Mouse (Mus musculus) cerebral cortex, adult 2 months (tissue): ENCODE data around the gene Pcgf1.

Experiments
- WGBS: fragments of 180-500 bp; shearing (Covaris S2); methylation state at CpG from one replicate; pipeline ENCODE4 v1.1.7; 2018; 5-methylcytosine and 5-hydroxymethylcytosine counted together

Gene Pcgf1

DNA sequence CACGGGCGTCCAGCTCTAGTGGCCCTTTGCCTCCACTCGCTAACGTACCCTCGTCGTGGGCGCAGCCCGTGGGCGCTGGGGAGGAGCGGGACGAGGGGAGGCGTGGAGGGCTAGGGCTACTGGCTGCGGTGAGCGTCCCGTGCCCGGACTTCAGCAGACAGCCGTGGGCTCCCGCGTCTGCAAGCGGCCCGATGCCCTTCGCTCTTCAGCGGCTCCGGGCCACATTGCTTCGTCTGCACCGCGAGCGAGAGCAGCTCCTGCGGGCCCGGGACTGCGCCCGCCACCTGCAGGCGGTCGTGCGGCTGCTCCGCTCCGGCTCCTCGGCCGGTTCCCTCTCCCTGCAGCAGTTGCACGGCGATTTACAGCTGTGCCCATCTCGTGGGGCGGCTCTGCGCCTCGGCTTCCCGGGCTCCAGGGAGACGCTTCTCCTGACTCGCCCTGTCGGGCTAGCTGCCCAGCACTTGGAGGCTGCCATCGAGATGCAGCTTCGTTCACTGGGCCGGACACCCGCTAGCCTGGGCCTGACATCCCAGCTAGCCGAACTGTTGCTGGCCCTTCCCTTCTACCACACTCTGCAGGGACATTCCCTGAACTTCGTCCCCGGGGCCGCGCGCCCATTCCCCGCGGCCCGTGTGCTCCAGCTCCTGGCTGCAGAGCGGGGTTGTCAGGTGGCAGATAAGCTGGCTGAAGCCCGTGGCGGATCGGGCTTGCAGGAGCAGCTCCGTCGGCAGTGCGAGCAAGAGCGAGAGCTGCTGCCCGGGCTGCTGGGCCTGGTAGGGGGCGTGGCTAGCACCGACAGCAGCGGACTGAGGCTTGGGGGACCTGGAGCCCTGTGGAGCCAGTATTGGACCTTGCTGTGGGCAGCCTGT, 24.3 kb downstream of the Pcgf1 start:
- under 1% methylated on average over 74 of the region's 74 CpGs for WGBS

DNA sequence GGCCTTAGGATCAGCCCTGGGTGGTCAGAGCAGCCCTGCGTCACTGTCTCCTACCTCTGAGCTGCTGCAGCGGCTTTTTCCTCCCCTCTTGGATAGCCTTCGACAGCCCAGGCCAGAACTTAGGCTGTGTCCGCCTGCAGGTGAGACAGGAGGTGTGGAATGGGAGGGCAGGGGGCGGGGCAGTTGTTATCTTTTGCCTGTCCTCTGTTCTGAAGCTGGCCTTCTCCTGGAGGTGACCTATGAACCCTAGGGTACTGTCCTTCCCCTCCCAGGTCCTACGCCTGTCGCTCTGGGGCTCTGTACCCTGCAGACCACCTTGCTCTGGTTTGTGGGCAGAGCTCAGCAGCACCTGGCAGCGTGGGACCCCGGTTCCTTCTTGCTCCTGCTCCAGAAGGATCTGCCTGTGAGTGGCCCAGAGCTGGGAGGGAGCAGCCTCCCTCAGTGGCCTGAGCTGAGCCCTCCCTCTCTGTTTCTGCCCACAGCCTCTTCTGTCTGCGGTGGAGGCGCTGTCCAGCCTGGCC, 25.5 kb downstream of the Pcgf1 start:
- WGBS = 52% methylated on average over 11 of the region's 11 CpGs

DNA sequence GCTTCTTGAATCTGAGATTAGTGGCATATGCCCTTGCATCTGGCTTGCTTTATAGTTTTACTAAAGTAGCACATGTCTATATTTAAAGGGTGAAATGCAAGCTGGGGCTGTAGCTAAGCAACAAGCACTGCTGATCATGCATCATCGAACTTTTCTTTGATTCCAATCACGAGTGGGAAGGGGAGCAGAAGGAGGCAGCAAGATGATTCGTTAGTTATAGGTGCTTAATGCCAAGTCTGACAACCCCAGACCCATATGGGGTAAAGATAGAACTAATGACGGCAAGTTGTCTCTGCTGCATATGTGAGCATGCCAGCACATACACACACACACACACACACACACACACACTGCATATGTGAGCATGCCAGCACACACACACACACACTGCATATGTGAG, 26.5 kb downstream of the Pcgf1 start:
- WGBS = 33% methylated on average over 4 of the region's 4 CpGs

DNA sequence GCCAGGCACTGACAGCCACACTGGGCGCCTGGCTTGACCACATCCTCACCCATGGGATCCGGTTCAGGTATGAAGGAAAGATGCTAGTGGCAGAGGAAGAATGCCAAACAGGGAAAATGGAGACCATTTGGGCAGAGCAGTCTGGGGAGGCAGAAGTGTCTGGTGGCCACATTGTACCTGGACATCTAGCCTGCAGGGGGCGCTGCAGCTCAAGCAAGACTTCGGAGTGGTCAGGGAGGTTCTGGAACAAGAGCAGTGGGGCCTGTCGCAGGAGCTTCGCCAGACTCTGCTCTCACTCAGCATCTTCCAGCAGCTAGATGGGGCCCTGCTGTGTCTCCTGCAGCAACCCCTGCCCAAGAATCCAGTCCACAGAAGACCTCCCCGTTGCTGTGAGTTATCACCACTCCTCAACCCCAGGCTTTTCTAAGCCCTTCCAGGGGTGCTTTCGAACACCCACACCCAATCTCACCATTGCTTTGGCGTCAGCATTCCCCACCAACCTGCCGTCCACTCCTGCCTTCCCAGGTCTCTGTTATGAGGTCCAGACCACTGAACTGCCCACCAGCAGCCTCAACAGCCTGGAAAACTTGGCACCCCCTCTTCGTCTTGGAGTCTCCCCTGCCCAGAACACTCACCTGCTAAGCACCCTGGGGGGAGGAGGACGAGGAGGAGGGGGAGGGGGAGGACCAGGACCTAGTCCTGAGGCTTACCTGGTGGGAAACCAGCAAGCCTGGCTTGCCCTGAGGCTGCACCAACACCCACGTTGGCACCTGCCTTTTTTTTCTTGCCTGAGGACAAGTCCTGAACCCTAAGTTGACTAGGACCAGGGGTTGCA, 30.1 kb downstream of the Pcgf1 start:
- 33% methylated on average over 13 of the region's 13 CpGs for whole genome bisulfite sequencing

DNA sequence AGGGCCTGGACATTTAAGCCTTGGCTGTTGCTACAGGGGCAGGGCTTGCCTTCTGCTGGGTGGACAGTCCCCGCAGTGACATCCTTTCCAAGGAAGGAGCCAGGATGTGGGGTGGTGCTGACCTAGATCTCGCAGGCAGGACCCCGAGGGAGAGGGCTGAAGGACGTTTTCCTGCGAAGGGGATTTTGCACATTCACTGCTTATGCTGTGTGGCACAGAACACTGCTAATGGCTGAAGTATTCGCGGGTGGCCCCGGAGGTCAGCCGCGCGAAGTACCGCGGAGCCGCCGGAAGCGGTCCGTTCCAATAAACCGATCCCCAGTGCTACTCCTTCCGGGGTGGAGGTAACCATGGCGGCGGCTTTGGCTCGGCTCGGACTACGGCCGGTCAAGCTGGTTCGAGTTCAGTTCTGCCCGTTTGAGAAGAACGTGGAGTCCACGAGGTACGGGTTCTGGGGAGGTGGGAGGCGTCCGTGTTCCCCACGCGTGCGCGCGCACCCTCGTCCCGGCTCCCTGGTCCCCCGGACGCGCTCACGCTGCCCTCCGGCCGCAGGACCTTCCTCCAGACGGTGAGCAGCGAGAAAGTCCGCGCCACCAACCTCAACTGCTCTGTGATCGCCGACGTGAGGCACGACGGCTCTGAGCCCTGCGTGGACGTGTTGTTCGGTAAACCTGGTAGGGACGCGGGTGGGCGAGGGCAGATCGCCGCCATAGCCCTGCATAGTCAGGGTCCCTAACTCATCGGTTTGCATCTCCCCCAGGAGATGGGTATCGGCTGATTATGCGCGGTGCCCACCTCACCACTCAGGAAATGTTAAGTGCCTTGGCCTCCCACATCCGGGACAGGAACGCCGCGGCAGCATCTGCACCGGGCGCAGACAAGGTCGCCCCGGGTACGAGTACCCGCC, 31.3 kb downstream of the Pcgf1 start, which contains the start of gene Mrpl53:
TSS of gene Mrpl53 (plus strand) at position 279 of the 907 bp plus-strand sequence.
- under 1% methylated on average over 76 of the region's 76 CpGs for WGBS

DNA sequence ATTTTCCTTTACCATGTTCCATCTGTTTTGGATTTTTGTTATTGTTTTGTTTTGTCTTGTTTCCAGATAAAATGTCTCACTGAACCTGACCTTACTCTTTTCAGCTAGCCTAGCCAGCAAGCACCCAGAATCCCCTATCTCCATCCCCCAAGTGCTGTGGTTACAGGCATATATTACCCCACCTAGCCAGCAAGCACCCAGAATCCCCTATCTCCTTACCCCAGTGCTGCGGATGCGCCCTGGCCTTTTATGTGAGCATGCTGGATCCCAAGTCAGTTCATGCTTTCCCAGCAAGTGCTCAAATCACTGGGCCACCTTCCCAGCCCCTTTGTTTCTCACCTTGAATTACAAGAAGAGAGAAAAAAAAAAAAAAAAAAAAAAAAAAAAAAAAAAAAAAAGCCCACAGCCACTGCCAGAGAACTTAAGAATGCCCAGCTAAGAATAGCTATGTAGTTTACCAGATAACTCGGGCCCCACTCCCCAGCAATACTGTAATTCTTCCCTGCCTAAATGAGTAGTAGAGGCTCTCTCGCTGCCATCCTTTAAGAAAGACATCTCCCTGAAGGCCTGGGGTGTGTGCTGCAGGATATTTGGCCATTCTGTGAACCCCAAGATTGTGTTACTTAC, 34.0 kb downstream of the Pcgf1 start:
- 83% methylated on average over 4 of the region's 4 CpGs for WGBS

DNA sequence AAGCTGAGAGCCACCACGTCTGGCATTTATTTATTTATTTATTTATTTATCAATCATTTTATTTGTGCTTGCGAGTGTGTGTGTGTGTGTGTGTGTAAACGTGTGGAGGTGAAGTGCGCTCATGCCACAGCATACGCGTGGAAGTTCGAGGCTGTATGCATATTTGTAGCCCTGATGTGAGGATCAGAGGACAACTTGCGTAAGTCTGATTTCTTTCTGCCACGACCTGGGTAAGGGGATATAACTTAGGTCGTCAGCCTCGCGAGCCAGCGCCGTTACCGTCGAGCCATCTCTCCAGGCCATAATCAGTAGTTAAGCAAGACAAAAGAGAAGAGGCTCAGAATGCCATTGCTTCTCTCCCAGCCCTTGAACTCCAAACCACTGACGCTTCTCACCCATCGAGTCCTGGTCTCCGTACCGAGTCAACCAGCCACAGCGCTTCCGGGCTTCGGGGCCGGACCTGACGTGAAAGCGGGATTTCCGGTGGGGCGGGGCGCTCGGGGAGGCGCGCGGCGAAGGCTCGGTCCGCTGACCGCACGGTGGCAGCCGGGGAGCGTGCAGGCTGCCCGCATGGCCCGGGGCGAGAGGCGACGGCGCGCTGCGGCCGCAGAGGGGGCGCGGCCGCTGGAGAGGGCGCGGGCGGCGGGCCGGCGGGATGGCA, 37.5 kb downstream of the Pcgf1 start, which contains the start of gene Mogs:
TSS of gene Mogs (plus strand) at position 486 of the 661 bp plus-strand sequence.
- WGBS = under 1% methylated on average over 58 of the region's 58 CpGs

DNA sequence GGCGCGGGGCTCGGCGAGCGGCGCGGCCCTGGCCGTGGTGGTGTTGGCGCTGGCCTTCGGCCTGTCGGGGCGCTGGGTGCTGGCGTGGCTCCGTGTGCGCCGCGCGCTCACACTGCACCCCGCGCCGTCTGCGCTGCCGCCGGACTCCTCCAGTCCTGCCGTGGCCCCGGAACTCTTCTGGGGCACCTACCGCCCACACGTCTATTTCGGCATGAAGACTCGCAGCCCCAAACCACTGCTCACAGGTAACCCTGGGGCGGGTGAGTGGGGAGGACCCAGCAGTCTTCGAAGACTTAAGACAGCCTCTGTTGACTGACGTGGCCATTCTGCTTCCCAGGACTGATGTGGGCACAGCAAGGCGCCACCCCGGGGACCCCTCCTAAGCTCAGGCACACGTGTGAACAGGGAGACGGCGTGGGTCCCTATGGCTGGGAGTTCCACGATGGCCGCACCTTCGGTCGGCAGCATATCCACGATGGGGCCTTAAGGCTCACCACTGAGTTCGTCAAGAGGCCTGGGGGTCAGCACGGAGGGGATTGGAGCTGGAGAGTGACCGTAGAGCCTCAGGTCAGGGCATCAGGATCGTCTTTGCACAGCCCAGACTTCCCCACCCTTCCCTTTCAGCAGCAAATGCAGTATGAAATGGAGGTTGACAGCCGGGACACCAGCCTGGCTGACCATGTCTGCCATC, 38.2 kb downstream of the Pcgf1 start:
- 2% methylated on average over 48 of the region's 48 CpGs for WGBS

DNA sequence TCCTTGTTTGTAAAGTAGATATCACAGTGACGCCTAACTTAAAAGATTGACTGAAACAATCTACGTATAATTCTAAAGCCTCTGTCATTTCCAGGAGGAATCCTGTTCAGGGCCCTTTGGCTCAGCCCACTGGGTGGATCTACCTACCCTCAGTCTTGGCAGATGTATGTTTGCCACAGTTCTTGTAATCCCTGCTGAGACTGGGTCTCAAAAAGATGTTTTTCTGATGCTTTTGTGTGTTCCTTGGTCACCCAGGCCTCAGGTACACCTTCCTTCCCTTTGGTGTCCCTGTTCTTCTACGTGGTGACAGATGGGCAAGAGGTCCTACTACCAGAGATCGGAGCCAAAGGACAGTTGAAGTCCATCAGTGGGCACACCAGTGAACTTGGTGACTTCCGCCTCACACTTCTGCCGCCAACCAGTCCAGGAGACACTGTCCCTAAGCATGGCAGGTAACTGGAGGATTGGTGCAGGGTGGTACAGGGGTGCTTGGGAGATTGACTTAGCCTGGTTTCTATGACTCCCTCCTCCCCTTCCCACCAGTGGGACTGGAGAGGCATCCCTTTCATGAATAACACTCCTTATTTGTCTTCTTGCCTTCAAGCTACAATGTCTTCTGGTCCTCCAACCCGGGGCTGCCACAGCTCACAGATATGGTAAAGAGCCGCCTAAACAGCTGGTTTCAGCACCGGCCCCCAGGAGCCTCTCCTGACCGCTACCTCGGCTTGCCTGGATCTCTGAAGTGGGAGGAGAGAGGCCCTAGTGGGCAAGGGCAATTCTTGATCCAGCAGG, 38.9 kb downstream of the Pcgf1 start:
- WGBS = 72% methylated on average over 11 of the region's 11 CpGs

DNA sequence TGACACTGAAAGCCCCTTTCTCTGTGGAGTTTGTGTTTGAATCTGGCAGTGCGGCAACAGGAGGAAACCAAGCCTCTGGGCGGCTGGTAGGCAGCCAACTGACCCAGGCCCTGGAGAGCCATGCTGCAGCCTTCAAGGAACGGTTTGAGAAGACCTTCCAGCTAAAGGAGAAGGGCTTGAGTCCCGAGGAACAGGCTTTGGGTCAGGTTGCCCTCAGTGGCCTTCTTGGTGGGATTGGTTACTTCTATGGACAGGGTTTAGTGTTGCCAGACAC, 39.4 kb downstream of the Pcgf1 start:
- WGBS = 83% methylated on average over 4 of the region's 4 CpGs

DNA sequence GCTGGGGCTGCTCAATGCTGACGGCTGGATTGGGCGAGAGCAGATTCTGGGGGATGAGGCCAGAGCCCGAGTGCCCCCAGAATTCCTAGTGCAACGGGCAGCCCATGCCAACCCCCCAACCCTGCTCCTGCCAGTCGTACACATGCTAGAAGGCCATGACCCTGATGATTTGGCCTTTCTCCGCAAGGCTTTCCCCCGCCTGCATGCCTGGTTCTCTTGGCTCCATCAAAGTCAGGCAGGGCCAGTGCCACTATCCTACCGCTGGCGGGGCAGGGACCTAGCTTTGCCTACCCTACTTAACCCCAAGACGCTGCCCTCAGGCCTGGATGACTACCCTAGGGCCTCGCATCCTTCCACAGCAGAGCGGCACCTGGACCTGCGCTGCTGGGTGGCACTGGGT, 39.9 kb downstream of the Pcgf1 start:
- 92% methylated on average over 13 of the region's 13 CpGs for WGBS

DNA sequence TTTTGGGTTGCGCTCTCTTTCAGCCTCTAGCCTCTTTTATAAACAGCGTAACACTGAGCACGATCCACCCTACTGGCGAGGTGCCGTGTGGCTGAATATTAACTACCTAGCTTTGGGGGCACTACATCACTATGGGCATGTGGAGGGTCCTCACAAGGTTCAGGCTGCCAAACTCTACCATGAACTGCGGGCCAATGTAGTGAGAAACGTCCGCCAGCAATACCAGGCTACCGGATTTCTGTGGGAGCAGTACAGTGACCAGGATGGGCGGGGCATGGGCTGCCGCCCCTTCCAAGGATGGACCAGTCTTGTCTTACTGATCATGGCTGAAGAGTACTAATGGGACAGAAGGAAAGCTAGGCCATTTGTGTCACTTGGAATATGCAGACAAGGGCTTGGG, 40.7 kb downstream of the Pcgf1 start:
- 73% methylated on average over 11 of the region's 11 CpGs for WGBS

DNA sequence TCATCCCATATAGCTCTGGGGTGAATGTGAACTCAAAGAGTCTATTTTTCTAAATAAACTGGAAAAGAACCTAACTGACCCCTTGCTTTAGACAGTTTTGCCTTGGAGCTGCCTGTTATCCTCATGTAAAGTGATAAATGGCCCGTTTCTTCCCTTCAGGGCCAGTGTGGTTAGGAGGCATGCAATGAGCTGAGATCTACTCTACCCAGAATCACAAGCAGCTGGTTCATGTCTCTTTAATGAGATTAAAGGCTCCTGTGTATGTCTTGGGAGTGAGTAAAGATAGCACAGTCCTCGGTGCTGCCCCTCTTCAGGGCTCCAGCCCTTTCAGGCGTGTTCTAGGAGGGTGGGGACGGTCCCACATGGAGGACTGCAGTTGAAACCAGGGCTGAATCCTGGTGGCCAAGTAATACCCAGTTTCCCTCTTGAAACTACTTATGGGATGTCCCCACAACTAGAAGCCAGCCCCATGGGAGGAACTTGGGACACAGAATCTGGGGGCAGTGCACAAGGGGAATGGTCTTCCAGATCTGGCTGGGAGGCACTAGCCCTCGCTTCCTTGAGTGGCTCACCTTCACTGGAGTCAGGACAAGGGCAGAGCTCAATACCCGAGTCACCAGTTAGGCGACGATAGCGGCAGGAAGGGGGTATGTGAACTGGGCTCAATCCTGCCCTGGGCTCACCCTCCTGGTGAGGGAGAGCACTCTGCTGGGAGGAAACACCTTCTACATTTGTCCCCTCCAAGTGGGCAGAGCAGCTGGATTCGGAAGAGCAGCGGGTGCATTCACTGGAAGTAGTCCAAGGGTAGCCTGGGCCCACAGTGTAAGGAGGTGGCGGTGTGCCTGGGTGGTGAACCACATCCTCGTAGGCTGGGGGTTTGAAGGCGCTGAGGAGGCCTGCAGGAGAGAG, 41.4 kb downstream of the Pcgf1 start:
- 69% methylated on average over 14 of the region's 14 CpGs for WGBS

DNA sequence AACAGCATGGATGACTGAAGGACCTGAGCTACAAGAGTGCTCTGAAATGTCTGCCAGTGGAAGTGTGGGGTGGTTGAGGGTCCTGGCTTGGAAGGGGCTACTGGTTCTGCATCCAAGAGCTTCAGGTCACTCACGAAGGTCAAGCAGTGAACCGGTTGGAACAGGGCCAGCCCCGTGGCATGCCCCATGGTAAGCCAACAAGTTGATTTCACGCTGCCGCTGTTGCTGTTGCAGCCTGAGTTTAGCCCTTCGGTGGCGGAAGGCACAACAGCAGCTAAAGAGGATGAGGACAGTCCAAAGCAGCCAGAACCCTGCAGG, 42.0 kb downstream of the Pcgf1 start:
- WGBS = 71% methylated on average over 7 of the region's 7 CpGs

DNA sequence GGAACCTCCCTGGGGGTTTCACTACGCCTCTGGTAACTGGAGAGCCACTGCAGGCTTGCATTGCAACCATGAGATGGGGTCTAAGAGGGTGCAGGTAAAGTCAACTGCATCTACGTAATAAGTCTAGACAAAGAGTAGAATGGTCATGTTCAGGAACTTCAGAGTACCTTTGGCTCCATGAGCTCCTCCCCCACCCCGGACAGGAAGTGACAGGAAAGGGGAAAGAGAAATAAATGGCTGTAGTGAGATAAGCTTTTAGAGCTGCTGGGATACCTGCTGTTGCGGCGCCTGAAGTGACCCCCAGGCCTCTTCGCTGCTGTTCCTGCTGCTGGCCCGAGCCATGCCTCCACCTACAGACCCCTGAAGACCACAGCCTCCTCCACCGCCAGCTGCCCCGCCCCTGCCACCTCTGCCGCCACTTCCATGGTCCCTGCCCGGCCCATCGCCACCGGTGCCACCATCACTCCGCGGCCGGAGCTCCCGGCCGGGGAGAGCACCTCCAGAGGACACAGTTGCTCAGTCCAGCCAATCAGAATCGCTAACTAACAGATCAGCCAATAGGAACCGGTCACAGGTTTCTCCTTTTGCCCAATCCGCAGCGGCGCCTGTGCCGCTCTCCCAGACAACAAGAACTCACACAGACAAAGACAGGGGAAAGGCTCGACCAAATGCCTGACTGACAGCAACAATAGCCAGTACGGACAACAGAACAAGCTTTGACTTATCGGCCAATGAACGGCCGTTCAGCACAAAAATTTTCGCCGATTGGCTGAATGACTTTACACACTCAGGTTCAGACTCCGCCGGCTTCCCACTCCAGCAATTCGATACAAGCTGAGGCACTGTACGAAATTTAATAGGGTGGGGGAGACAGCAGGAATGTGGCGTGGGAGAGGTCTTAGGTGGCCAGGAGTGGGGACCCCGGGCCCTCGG, 43.5 kb downstream of the Pcgf1 start, which contains the start of gene Wbp1:
TSS of gene Wbp1 (minus strand) at position 630 of the 933 bp plus-strand sequence.
- WGBS = under 1% methylated on average over 38 of the region's 38 CpGs

DNA sequence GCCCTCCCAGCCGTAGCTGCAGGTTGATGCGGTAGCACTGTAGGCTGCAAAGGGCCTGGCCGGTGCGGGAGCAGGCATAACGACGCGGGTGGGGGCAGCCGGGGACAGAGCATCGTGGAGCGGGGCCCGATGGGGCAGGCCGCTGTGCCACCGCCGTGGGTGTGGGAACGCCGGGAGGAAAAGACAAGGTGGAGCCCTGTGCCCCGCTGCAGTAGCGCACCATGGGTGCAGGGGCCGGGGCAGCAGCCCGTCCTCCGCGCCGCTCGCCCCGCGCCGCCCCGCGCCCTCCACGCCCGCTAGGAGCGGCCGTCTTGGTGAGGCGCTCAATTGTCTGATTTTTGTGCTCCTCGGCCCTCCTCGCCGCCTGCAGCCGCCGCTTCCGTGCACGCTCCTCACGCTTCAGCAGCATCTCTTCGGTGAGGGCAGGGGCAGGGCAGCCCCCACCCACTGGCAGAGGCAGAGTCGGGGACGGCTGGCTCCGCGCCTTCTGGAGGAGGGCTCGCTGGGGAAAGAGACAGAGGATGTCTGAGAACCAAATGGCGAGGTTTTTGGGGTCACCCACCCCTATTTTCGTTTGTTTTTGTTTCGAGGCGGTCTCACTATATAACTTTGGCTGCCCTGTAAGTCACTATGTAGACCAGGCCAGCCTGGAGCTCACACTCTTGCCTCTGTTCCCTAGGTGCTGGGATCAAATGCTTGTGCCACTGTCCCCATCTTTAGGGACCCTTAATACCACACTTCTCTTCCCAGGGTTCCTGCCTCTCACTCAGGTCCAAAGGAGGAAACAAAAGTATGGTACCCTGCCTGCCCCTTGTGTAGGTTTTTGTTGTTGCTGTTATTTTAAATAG, 44.4 kb downstream of the Pcgf1 start:
- 2% methylated on average over 52 of the region's 52 CpGs for WGBS
